Mouse (Mus musculus): ENCODE data around the gene Nkain2. TPM values are rescaled to one million over a fixed set of nuclear protein-coding genes. Genes with fewer than 3 reads are reported as not detected.
"Not testable (repeated sequence)": the region's sequence is repeated elsewhere in the genome, so short reads cannot be mapped to it uniquely, and the experiment has no call there.

Gene Nkain2
- total RNA-seq (2022): 10 to 100 TPM; 23.8 to 32.9 (median 25.6) TPM

DNA sequence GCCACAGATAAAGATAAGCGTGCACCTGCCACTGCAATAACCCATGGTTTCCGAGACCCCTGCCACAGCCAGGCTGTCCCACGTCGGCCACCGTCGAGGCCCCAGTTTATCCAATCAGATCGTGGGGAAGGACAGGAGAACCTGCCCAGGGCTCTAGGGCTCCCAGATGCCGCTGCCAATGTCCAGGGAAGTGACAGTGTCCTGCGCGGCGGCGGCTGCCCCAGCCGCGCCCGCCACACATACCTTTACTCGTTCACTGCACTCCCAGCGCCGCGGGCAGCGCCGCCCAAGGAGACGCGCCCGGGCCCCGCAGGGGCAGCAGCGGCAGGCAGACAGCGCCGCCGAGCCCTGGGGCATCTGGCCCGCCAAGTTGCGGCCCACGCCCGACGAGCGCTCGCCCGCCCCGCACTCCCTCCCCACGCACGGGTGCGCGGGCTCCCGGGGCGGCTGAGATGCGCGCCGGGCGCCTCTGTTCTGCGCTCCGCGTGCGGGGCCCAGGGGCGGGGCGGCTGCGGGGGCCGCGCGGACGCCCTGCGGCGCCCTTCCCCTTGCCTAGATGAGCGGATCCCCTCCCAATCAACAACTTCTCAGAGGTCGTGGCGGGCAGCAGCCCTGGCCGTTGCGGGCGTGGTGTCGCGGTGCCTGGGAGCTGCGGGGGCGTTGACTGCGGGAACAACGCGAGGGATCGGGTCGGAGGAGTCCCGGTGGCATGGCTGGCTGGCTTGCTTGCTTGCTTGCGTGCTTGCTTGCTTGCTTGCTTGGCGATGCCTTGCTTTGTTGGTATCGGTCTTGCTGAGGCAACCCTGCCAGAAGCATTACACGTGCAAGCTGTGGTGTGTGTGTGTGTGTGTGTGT lies at the start of gene Nkain2:
Nkain2 (minus strand) TSS at position 811 of the 855 bp plus-strand sequence.
- DNase-seq (ENCODE audit: low spot score in 2 of 2): peak; percentile 54 to 62

DNA sequence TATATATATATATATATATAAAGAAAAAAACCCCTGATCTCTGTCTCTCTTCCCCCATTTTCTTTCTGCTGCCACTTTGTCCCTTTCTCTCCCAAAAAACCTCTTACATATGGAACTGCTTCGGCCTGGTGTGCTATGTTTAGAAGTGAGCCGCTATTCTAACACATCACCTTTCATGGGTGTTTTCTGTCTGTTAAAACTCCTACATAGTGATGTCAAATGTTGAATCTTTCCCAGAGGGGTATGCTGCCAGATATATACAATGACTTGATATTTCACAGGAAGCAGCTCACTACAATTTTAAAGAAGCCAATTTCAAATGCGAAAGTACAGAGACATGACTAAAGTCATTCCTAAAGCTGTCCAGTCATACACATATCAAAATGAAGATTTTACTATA lies 49.6 kb upstream of the Nkain2 start:
- no peak for DNase-seq (ENCODE audit: low spot score in 2 of 2)

DNA sequence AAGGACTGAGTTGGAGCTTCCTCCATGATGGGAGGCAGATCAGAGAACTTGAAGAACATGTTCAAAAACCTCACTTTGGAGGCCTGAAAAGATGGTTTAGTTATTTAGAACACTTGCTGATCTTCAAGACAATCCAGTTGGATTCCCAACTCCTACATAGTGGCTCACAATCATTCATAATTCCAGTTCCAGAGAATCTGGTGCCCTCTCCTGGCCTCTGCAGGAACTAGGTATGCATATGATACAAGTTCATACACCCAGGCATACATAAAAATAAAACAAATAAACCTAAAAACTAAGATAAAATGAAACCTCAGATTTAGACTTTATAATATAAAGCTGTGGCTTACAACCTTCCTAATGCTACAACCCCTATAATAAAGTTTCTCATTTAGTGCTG lies 4.8 kb upstream of the Nkain2 start:
- peak in 1 of 2 experiments; percentile 26 for DNase-seq (ENCODE audit: low spot score in 2 of 2)

DNA sequence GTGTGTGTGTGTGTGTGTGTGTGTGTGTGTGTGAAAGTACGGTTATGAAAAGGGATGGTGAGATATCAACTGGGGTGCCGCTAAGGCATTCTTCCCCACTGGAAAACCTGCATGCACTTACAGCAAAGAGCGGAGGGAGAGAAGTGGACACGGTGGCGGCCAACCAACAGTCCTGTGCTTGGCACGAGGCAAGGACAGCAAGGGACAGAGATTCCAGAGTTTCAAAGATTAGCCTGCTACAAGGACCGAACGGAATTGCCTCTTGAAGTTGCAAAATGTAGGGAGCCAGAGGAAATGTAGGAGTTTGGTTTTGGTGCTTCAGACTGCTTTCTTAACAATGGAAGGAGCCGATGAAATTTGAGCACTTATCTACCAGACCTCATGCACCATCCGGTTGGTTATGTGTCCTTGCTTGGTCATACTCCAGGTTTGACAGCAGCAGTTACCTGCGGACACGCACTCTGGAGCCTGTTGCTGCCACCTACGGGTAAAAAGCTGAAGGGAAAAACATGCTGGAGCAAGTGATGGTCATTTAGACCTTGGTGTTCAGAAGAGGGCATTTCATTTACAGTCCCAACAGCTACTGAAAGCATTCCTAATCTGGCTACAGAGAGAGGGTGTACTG lies 357 bp upstream of the Nkain2 start:
- peak; percentile 54 to 73 for DNase-seq (ENCODE audit: low spot score in 2 of 2)

DNA sequence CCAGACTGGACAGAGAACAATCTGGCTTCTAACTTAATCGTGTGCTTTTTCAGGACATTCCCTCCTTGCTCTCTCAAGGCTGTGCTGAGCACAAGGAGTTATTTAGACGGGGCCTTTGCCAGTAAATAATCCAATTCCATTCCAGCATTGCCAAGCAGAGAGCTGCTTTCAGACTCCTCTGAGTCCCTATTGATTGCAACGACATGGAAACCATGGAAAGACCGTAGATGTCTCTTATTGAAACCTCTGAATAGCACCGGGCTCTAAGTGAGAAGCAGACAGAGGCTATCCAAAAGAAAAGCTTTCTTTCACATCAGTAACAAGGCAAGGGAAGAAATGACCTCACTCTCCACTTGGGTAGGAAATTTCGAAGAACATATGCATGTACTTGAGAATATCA lies 8.3 kb downstream of the Nkain2 start:
- DNase-seq (ENCODE audit: low spot score in 2 of 2): peak in 1 of 2 experiments; percentile 20

DNA sequence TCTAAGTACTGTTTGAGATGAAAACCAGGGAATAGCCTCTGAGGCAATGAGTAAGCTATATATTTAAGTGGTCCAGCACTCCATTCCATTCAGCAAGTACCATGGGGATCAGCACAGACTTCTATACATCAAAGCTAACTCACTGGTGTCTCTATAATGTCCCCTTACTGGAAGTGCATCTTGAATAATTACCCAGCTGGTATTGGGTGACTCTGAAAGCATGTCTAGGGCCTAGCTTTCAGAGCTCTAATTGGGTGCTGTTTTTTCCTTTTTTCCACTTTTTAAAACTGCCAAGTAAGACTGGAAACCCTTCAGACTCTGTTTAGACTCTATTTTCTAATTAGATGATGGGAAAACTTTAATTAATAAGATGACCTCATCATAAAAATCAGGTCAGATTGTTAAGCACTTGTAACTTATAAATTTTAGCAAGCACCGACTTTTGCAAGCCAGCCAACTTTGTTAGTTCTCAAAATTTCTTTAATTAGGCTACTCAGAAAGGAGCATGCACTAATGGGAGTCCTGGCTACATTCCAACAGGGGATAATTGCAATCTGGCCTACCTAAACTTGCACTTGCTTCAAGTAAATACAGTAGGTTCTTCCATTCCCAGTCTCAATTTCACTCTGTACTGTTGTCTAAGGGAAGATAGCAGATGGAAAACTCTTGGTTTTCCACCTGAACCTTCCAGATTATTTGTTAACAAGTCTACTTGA lies 19.4 kb downstream of the Nkain2 start:
- DNase-seq (ENCODE audit: low spot score in 2 of 2): peak; percentile 32 to 42

DNA sequence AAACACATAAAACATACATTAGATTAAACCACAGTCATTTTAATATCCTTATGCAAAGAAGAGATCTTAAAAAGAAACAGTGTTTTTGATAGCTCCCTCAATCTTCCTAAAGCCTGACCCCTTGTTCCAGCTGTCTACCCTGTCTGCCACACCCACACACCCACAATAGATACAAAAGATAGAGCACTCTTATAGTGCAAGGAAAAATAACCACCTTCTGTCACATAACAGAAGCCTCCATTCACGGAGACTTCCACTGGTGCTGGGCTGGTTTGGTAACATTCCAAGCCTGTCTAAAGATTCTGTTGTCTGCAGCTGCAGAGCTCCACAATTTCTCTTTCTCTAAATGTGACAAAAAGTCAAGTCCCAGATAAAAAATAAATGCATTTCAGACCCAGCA lies 20.7 kb downstream of the Nkain2 start:
- peak; percentile 15 to 32 for DNase-seq (ENCODE audit: low spot score in 2 of 2)

DNA sequence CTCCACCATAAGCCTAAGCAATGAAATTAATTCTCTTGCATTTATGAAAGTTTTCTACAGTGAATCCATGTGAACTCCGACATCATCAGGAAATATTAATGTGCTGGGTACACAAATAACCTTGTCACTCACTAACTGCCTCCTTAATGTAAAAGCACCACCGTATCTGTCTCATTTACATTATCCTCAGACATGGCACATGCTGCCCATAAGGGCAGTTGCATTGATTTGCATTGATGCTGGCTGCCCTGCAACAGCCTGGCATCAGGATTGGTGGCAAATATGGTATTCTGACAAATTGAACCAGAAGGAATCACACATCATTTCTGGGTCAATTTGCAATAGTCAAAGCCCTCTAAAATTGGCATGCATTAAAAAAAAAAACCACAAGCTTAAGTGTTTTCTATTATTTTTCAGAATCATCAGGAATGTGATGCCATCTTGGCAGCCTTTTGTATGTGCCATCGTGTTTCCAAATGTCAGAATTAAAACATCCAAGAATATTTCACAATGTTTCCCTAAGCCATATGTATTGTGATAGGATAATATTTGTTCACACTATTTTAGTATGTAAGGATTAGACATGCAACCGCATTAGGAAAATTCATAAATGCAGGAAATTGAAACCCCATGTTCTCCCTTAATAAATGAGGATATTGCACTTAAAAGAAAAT lies 74.9 kb downstream of the Nkain2 start:
- no peak for DNase-seq (ENCODE audit: low spot score in 2 of 2)

DNA sequence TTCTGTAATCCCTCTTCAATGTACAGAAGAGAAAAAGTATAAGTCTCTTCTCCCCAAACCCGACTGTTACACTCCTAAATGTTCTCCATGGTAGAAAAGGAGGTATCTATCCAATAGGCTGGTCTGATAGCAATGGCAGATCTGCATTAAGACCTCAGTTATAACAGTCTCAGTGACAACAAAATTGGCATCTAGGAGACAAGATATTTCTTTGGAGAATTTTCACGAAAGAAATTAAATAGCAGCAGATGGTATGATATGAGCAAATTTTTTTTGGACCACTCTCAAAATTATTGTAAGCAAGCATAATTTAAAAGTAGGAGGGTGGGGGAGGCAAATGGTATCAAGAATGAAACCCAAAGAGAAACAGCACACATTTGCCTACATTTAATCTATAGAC lies 94.0 kb downstream of the Nkain2 start:
- DNase-seq (ENCODE audit: low spot score in 2 of 2): no peak

DNA sequence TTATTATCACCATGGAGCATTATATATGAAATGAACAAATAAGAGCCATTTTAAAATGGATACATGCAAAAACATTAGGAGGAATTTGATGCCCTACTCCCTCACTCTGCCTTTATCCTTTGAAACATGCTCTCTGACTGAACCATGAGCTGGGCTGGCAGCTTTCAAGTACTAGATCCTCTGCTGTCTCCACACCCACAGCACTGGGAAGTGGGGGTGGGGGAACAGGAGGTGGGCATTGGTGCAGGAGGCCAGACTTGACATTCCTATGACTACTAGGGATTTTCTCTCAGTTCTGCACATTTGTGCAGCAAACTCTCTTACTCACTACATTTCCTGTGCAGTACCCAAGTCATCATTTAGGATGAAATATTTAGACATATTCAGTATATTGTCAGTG lies 99.7 kb downstream of the Nkain2 start:
- DNase-seq (ENCODE audit: low spot score in 2 of 2): peak in 1 of 2 experiments; percentile 14

DNA sequence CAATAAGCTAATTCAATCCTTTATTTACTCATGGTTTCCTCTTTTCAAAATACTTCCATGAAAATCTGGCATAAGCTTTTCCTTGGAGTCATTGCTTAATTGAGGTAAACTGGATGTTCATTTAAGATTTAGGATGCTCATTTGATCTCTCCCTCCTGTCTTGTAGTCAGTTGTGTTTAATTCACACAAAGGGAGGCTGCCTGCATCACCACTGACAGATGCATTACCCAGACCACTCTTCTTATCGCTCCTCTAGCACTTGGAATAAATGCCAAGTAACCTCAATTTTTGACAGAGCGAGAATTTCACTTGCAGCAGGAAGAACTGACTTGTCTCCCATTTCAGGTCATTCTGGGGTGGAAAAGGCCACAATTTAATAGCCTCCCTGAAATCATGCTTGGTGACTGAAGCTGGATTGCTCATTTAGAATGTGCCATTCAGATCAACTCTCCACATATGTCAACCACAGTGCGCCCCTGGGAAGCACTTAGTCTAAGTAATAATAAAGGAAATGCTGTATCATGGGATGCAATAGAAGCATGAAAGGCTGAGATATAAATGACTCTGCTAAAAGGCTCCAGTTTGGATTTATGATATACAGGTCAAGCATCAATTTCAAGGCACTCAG lies 107.4 kb downstream of the Nkain2 start:
- DNase-seq (ENCODE audit: low spot score in 2 of 2): no peak

DNA sequence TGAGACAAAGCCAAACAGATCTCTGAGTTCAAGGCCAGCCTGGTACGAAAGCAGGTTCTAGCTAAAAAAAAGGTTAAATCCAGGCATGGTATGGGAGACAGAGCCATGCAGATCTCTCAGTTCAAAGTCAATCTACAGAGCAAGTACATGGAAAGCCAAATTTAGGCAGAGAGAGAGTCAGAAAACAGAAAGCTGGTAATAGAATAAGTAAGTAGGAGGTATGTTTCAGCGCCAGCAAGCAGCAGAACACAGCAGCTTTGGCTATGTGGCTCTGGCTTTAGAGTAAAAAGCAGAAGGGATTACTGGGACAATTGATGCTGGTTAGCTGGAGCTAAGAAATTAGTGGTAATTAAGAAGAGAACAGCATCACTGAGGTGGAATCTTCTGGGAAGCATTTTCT lies 151.3 kb downstream of the Nkain2 start:
- DNase-seq (ENCODE audit: low spot score in 2 of 2): no peak

DNA sequence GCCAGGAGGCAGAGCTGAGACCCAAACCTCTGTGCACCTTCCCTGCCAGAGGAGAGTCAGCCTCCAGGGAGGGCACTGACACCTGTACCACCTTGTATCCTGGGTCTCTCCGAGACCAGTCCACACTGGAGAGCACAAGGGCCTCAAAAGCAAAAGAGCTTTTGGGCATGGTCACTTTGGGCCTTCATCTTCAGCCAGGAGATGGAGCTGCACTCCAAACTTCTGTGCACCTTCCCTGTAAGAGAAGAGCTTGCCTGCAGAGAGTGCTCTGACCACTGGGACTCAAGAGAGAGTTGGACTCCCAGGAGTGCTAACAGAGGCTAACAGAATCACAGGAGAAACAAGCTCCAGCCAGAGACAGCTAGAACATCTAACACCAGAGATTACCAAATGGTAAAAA lies 183.7 kb downstream of the Nkain2 start:
- not testable (repeated sequence) for DNase-seq (ENCODE audit: low spot score in 2 of 2)

DNA sequence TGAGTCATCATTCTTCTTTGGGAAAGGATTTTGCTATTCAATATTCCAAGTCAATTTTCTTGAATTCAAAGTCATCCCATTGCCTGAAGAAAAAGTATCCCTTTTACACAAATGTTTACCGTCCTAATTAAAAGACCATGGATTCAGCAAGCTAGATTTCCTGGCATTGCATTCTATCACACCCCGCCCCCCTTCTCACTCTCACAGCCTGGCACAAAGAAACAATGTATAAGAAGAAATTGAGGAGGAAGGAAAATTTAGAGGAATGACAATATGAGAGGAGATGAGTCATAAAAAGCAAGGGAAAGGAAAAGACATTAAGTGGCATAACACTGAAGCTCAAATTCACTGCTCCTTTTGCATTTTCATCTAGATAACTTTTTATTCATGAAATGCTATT lies 193.6 kb downstream of the Nkain2 start:
- DNase-seq (ENCODE audit: low spot score in 2 of 2): no peak

DNA sequence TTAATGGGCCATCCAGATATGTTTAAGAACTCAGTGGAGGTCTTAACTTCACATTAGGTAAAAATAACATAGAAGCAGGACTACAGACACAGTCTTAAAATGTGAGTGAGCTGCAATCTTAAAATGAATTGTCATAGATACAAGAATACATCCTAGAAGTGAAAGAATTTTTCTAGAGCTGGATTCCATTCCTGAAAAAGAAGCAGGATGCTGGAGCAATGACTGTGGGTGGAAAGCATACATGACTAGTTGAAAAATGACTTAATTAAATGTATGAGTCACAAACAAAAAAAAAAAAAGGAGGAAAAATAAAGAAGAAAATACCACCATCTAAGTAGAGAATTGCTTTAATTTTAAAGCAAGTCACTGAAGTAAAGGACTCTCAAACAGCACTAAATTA lies 205.7 kb downstream of the Nkain2 start:
- no peak for DNase-seq (ENCODE audit: low spot score in 2 of 2)

DNA sequence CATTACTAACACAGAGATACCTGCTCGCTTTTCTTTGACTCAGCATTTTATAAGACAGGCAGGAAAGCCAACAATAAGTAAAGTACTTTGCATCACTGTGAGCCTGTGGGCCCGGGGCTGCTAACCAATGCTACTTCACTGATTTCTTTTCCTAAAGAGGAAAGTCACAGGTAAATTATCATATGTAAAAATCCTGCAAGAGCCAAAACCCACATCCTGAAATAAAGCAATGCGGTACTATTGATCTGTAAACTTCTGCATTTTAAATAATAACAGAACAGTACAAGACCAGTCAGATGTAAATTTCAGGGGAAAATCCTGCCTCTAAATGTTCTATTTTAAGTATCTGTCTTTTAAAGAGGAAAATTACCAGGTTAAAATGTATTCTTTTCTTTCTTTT lies 250.0 kb downstream of the Nkain2 start:
- no peak for DNase-seq (ENCODE audit: low spot score in 2 of 2)

DNA sequence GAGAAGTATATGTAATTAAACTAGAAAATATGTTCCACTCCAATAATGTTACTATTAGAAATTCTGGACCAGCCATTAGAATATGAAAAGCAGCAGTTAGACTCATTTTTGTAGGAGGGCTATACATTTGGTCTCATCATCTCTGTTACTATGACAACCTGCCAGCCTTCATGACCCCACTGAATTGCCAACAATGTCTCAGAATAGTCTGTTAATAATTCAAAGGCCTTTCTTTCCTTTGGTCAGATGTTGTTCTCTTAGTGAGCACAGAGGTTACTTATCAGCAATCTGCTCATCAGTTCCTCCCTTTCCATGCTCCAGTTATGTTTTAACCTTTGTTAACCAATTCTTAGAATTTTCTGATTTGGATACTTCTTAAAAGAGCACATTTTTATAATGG lies 251.1 kb downstream of the Nkain2 start:
- no peak for DNase-seq (ENCODE audit: low spot score in 2 of 2)

DNA sequence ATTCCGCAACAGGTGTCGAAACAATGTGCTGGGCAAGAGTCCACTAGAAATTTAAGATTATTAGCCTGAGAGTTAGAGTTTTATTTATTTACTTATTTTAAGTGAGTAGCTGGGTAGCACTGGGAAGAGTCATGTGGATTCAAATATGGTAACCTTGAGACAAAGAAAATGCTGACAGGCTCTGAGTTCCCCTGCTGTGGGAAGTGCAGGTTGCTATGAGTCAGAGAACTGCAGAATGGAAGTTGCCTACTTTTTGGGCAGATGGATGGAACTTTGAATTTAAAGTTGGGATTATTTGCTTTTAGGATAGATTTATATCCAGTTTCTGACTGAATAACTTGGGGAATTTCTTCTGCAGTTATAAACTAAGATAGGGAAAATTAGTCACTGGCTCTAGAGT lies 259.2 kb downstream of the Nkain2 start:
- DNase-seq (ENCODE audit: low spot score in 2 of 2): no peak

DNA sequence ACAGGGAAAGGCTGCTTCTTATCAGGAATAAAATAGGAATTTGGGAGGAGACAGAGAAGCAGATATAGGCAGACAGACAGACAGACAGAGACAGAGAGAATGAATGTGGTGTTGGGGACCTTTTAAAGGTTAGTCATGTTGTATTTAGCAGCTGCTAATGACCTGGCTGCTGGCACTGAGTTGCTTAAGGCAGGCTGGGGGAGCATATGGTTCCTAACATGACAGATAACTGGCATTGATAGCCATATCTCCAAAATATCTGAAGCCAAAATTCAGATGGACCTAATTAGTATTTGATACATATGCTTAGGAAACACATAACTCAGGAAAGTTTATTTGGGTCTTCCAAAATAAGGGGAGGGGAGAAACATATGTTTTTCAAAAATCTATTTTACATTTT lies 285.8 kb downstream of the Nkain2 start:
- no peak for DNase-seq (ENCODE audit: low spot score in 2 of 2)

DNA sequence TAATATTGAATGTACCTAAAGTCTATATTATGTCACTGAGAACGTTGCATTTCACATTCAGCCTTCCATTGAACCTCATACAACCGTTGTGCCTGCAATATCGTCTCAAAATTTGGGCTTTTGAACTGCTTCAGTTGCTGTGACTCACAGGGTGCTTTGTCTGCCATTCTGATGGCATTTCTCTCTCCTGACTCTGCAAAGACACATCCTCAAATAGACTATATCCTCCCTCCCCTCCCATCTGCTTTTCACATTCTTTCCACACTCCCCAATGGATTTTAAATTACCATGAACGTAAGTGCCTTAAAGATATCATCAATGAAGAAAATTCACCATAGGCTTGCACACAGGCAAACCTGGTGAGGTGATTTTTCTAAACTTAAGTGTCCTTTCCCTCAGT lies 287.5 kb downstream of the Nkain2 start:
- DNase-seq (ENCODE audit: low spot score in 2 of 2): no peak

DNA sequence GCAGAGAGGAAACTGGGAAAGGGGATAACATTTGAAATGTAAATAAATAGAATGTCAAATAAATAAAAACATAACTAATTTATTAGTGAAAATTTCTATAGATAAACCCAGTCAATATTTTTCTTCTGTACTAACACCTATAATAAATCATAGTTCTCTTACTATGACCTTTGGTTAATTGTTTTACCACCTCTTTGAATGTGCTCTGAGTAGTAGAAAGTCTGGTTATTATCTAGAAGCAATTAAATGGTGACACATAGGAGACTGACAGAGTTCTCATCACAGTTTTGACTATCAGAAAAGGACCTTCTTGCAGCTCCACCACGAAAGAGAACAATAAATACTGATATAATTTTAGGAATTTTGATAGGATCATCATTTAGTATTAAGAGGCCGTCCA lies 295.3 kb downstream of the Nkain2 start:
- no peak for DNase-seq (ENCODE audit: low spot score in 2 of 2)

DNA sequence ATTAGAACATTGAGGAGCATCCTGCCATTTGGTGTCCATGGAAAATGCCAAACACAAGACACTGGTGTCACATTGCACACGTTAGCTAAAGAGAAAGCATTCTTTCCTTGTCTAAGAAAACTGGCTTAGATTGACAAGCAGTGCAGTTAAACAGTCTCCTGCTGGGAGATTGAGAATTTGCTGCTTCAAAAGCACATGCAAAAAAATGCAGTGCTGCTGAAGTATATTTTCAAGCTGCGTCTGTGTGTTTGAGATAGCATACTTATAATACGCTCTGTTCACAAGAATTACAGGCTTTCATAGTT lies 313.0 kb downstream of the Nkain2 start:
- no peak for DNase-seq (ENCODE audit: low spot score in 2 of 2)

Measured in layer of hippocampus, adult 8-10 months (tissue).